Mouse (Mus musculus): ENCODE measurements around the gene Perp. TPM values are rescaled to one million over a fixed set of nuclear protein-coding genes. Genes with fewer than 3 reads are reported as not detected.

Perp gene
- 10.7 and 13.4 TPM in 2 replicates for polyA plus RNA-seq (2015; fragmentation: Nextera tagmentation; extraction: Ambion mirVana)

GRCm38 (mm10) chr10:18844441-18845286 is at the start of gene Perp:
Gene Perp (plus strand): TSS chr10:18845020.
- peak; percentile 17 for DNase-seq
- no peaks in the 10 kb centered on the region for H3K36me3 ChIP-seq
- 4% methylated on average over 50 of the region's 54 CpGs for WGBS (ENCODE audit: insufficient replicate concordance)
- H3K9ac ChIP-seq, result peak within 1 kb of the TSS; percentile 58
- H3K4me2 ChIP-seq, result peak within 1 kb of the TSS; percentile 78
- H3K27me3 ChIP-seq, result peaks cover 35% of the 10 kb centered on the region
- H3K27ac ChIP-seq, result no peak within 1 kb of the TSS; the same call in 1 of the 2 replicates
- H3K9me3 ChIP-seq (replicated peaks), result no peaks in the 10 kb centered on the region
- peak within 1 kb of the TSS; percentile 60 for H3K4me3 ChIP-seq (replicated peaks)
- H3K4me1 ChIP-seq (replicated peaks), result peaks cover 16% of the 10 kb centered on the region; the same call in 1 of the 2 replicates
- peak; percentile 87 for ATAC-seq (ENCODE audit: low read depth)

- WGBS (ENCODE audit: insufficient replicate concordance), result 61% methylated on average over 2 of the region's 2 CpGs
- no peak overlapping the region for H3K27ac ChIP-seq
Observed at GRCm38 (mm10) chr10:18811751-18812150, 33.1 kb upstream of the Perp start.

GRCm38 (mm10) chr10:18816560-18816959 is 28.3 kb upstream of the Perp start:
- H3K9ac ChIP-seq, result no peak overlapping the region
- no peak overlapping the region for H3K27ac ChIP-seq
- ATAC-seq (ENCODE audit: low read depth) (no peak), DNase-seq (no peak)
- WGBS (ENCODE audit: insufficient replicate concordance), result 59% methylated on average over 5 of the region's 5 CpGs
- no peaks in the 10 kb centered on the region for H3K27me3 ChIP-seq
- H3K4me1 ChIP-seq (replicated peaks), result no peaks in the 10 kb centered on the region
- H3K36me3 ChIP-seq, result no peaks in the 10 kb centered on the region
- H3K4me2 ChIP-seq, result no peak overlapping the region
- H3K9me3 ChIP-seq (replicated peaks), result no peaks in the 10 kb centered on the region
- H3K4me3 ChIP-seq (replicated peaks), result no peak overlapping the region

More at GRCm38 (mm10) chr10:18811751-18812150, 33.1 kb upstream of the Perp start:
- Histone ChIP-seq H3K4me3 (replicated peaks) (no peak overlapping the region), H3K36me3 (no peaks in the 10 kb centered on the region), H3K27me3 (no peaks in the 10 kb centered on the region), H3K9ac (no peak overlapping the region), H3K9me3 (replicated peaks) (no peaks in the 10 kb centered on the region), H3K4me1 (replicated peaks) (no peaks in the 10 kb centered on the region), H3K4me2 (no peak overlapping the region)
- ATAC-seq (ENCODE audit: low read depth), result no peak
- DNase-seq, result no peak

- DNase-seq (no peak), ATAC-seq (ENCODE audit: low read depth) (no peak)
- Histone ChIP-seq H3K9me3 (replicated peaks) (no peaks in the 10 kb centered on the region), H3K27ac (no peak overlapping the region), H3K36me3 (no peaks in the 10 kb centered on the region), H3K4me1 (replicated peaks) (no peaks in the 10 kb centered on the region), H3K4me3 (replicated peaks) (no peak overlapping the region), H3K9ac (no peak overlapping the region), H3K27me3 (no peaks in the 10 kb centered on the region), H3K4me2 (no peak overlapping the region)
Observed at GRCm38 (mm10) chr10:18825143-18825542, 19.7 kb upstream of the Perp start.

- no peak for ATAC-seq (ENCODE audit: low read depth)
- H3K9ac ChIP-seq, result no peak overlapping the region
- DNase-seq, result no peak
- no peak overlapping the region for H3K4me3 ChIP-seq (replicated peaks)
- 34% methylated on average over 2 of the region's 2 CpGs for WGBS (ENCODE audit: insufficient replicate concordance)
- no peaks in the 10 kb centered on the region for H3K4me1 ChIP-seq (replicated peaks)
- H3K27me3 ChIP-seq, result no peaks in the 10 kb centered on the region
- no peak overlapping the region for H3K27ac ChIP-seq
- no peak overlapping the region for H3K4me2 ChIP-seq
- H3K9me3 ChIP-seq (replicated peaks), result no peaks in the 10 kb centered on the region
- no peaks in the 10 kb centered on the region for H3K36me3 ChIP-seq
Observed at GRCm38 (mm10) chr10:18826107-18826506, 18.7 kb upstream of the Perp start.

- no peak overlapping the region for H3K4me2 ChIP-seq
- H3K9me3 ChIP-seq (replicated peaks), result no peaks in the 10 kb centered on the region
- no peak for ATAC-seq (ENCODE audit: low read depth)
- no peaks in the 10 kb centered on the region for H3K4me1 ChIP-seq (replicated peaks)
- no peak overlapping the region for H3K27ac ChIP-seq
- no peak overlapping the region for H3K4me3 ChIP-seq (replicated peaks)
- DNase-seq, result no peak
- no peaks in the 10 kb centered on the region for H3K27me3 ChIP-seq
- no peak overlapping the region for H3K9ac ChIP-seq
- no peaks in the 10 kb centered on the region for H3K36me3 ChIP-seq
- 40% methylated on average over 2 of the region's 2 CpGs for WGBS (ENCODE audit: insufficient replicate concordance)
Observed at GRCm38 (mm10) chr10:18827936-18828335, 16.9 kb upstream of the Perp start.

GRCm38 (mm10) chr10:18830359-18830758 is 14.5 kb upstream of the Perp start:
- Histone ChIP-seq H3K4me3 (replicated peaks) (no peak overlapping the region), H3K4me2 (no peak overlapping the region), H3K27ac (no peak overlapping the region), H3K4me1 (replicated peaks) (no peaks in the 10 kb centered on the region), H3K9ac (no peak overlapping the region), H3K9me3 (replicated peaks) (no peaks in the 10 kb centered on the region), H3K36me3 (no peaks in the 10 kb centered on the region), H3K27me3 (no peaks in the 10 kb centered on the region)
- DNase-seq (no peak), ATAC-seq (ENCODE audit: low read depth) (no peak)
- WGBS (ENCODE audit: insufficient replicate concordance), result 64% methylated on average over 4 of the region's 4 CpGs

GRCm38 (mm10) chr10:18831823-18832222 is 13.0 kb upstream of the Perp start:
- Histone ChIP-seq H3K4me3 (replicated peaks) (no peak overlapping the region), H3K27ac (no peak overlapping the region), H3K4me1 (replicated peaks) (no peaks in the 10 kb centered on the region), H3K36me3 (no peaks in the 10 kb centered on the region), H3K4me2 (0 out of 2 replicates have a peak overlapping the region, but pooled peaks have one; percentile 28), H3K9ac (no peak overlapping the region), H3K9me3 (replicated peaks) (no peaks in the 10 kb centered on the region), H3K27me3 (no peaks in the 10 kb centered on the region)
- no peak for DNase-seq
- ATAC-seq (ENCODE audit: low read depth), result peak; percentile 45
- 26% methylated on average over 7 of the region's 7 CpGs for WGBS (ENCODE audit: insufficient replicate concordance)

GRCm38 (mm10) chr10:18834389-18834788 is 10.4 kb upstream of the Perp start:
- no peaks in the 10 kb centered on the region for H3K4me1 ChIP-seq (replicated peaks)
- WGBS (ENCODE audit: insufficient replicate concordance), result 34% methylated on average over 2 of the region's 2 CpGs
- H3K27ac ChIP-seq, result no peak overlapping the region
- no peak for DNase-seq
- H3K9me3 ChIP-seq (replicated peaks), result no peaks in the 10 kb centered on the region
- no peak overlapping the region for H3K4me2 ChIP-seq
- H3K36me3 ChIP-seq, result no peaks in the 10 kb centered on the region
- H3K4me3 ChIP-seq (replicated peaks), result no peak overlapping the region
- H3K9ac ChIP-seq, result no peak overlapping the region
- H3K27me3 ChIP-seq, result no peaks in the 10 kb centered on the region
- ATAC-seq (ENCODE audit: low read depth), result no peak

GRCm38 (mm10) chr10:18835684-18836479 is 8.9 kb upstream of the Perp start:
- DNase-seq (no peak), ATAC-seq (ENCODE audit: low read depth) (no peak)
- Histone ChIP-seq H3K27ac (no peak overlapping the region), H3K9ac (no peak overlapping the region), H3K36me3 (no peaks in the 10 kb centered on the region), H3K9me3 (replicated peaks) (no peaks in the 10 kb centered on the region), H3K4me3 (replicated peaks) (no peak overlapping the region), H3K4me2 (no peak overlapping the region), H3K27me3 (no peaks in the 10 kb centered on the region), H3K4me1 (replicated peaks) (no peaks in the 10 kb centered on the region)
- WGBS (ENCODE audit: insufficient replicate concordance), result 30% methylated on average over 5 of the region's 6 CpGs

- DNase-seq (no peak), ATAC-seq (ENCODE audit: low read depth) (no peak)
- Histone ChIP-seq H3K27ac (no peak overlapping the region), H3K4me3 (replicated peaks) (no peak overlapping the region), H3K9ac (no peak overlapping the region), H3K9me3 (replicated peaks) (no peaks in the 10 kb centered on the region), H3K4me1 (replicated peaks) (peaks cover under 1% of the 10 kb centered on the region; the same call in 1 of the 2 replicates), H3K36me3 (no peaks in the 10 kb centered on the region), H3K4me2 (no peak overlapping the region), H3K27me3 (peaks cover 8% of the 10 kb centered on the region)
- 54% methylated on average over 4 of the region's 4 CpGs for WGBS (ENCODE audit: insufficient replicate concordance)
Observed at GRCm38 (mm10) chr10:18839530-18839929, 5.3 kb upstream of the Perp start.
